Mouse (Mus musculus) right cerebral cortex, adult 2 months (tissue): ENCODE data around the gene Ltc4s.

Experiments used
- DNase-seq, 2 experiments: peaks; one replicate each; pipeline ENCODE4 v3.0.0; 2021 to 2022; ENCODE audit warnings: low spot score in 2 of 2

Ltc4s gene

GRCm38 (mm10) chr11:50248473-50249171 lies 10.2 kb upstream of the Ltc4s start:
- no peak for DNase-seq

GRCm38 (mm10) chr11:50245269-50245668 lies 6.9 kb upstream of the Ltc4s start:
- no peak for DNase-seq

- no peak for DNase-seq
These were observed 5.5 kb upstream of the Ltc4s start for GRCm38 (mm10) chr11:50243926-50244325.

GRCm38 (mm10) chr11:50240235-50240911 lies 2.0 kb upstream of the Ltc4s start:
- DNase-seq: no peak

GRCm38 (mm10) chr11:50238821-50239791 lies 690 bp upstream of the Ltc4s start:
- no peak for DNase-seq

- no peak for DNase-seq
These were observed 1.2 kb downstream of the Ltc4s start for GRCm38 (mm10) chr11:50236937-50237835.

- DNase-seq: peak; percentile 67 to 74
These were observed 1.9 kb downstream of the Ltc4s start for GRCm38 (mm10) chr11:50236540-50236936.

GRCm38 (mm10) chr11:50234606-50235005 lies 3.8 kb downstream of the Ltc4s start:
- DNase-seq: no peak

- no peak for DNase-seq
These were observed 4.4 kb downstream of the Ltc4s start for GRCm38 (mm10) chr11:50233993-50234392.

- no peak for DNase-seq
These were observed 5.4 kb downstream of the Ltc4s start for GRCm38 (mm10) chr11:50233022-50233421.

GRCm38 (mm10) chr11:50231411-50231810 lies 7.0 kb downstream of the Ltc4s start:
- DNase-seq: peak; percentile 77 to 79

GRCm38 (mm10) chr11:50230481-50231304 lies 7.7 kb downstream of the Ltc4s start:
- no peak for DNase-seq

GRCm38 (mm10) chr11:50229252-50229910 lies 9.0 kb downstream of the Ltc4s start:
- DNase-seq: no peak

- no peak for DNase-seq
These were observed 9.6 kb downstream of the Ltc4s start for GRCm38 (mm10) chr11:50228772-50229171.

GRCm38 (mm10) chr11:50227736-50228135 lies 10.7 kb downstream of the Ltc4s start:
- DNase-seq: no peak

GRCm38 (mm10) chr11:50227226-50227625 lies 11.2 kb downstream of the Ltc4s start:
- DNase-seq: no peak

- no peak for DNase-seq
These were observed 12.0 kb downstream of the Ltc4s start for GRCm38 (mm10) chr11:50226406-50226805.

- peak in 1 of 2 experiments; percentile 56 for DNase-seq
These were observed 12.6 kb downstream of the Ltc4s start for GRCm38 (mm10) chr11:50225611-50226378.
